11 mouse cellular contexts compared by ENCODE assay signal in the genomic region with DNA sequence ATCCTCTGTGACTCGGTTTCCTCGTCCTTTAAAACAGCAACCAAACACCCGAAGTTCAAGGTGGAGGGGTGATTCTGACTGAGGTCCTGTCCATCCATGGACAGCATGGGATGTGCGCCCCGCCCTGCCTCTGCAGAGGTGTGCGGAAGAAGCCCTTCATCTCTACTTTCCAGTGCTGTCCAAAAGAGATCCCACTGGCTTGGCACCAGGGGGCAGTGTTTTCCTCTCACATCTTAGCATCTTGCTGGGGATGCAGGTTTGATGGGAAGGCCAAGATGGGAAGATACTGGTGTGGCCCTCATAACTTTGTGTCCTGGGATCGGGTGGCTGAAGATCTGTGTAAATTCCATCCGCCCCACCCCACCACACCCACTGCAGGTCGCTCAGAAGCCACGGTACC. TPM values are rescaled to one million over a fixed set of nuclear protein-coding genes. Genes with fewer than 3 reads are reported as not detected.
A peak's percentile ranks its signal among the peaks of the same experiment; 100 is the strongest.
DNase-seq lines count a peak whose midpoint lies in the region; ATAC-seq and TF ChIP-seq lines count a peak whose summit lies in the region.
"Had no signal": no experiment of that assay in that cellular context is flagged by ENCODE, and none has a peak within 500 bp of the region (broad histone marks: within the 10 kb centered on the region; RNA-seq: fewer than 3 reads in every experiment).

No protein-coding gene starts in this region.

- peak; percentile 49 for DNase-seq in hindbrain, embryonic 11.5 days (ENCODE audit: low spot score)
- peak; percentile 54 for DNase-seq in thymus, postnatal 14 days
- DNase-seq in thymus, postnatal 0 days (ENCODE audit: low spot score) = no peak
- peak; percentile 47 for DNase-seq in brain, embryonic 14.5 days (ENCODE audit: low read depth)
- peak; percentile 65 for DNase-seq in lung, postnatal 14 days
- no peak for DNase-seq in midbrain, embryonic 10.5 days (ENCODE audit: low spot score)

- H3K36me3 ChIP-seq in hindbrain, embryonic 11.5 days (ENCODE audit: control insufficient read depth, insufficient read depth, low read length) = no peaks in the 10 kb centered on the region
- no peaks in the 10 kb centered on the region for H3K36me3 ChIP-seq in hindbrain, embryonic 12.5 days
- H3K36me3 ChIP-seq in midbrain, embryonic 10.5 days = no peaks in the 10 kb centered on the region
- H3K36me3 ChIP-seq: embryonic facial prominence, embryonic 12.5 days; liver, embryonic 15.5 days; stomach, embryonic 15.5 days had no signal

- no peak overlapping the region for H3K4me2 ChIP-seq in hindbrain, embryonic 11.5 days (replicated peaks; ENCODE audit: low read depth, low read length)
- no peak overlapping the region for H3K4me2 ChIP-seq in hindbrain, embryonic 12.5 days (replicated peaks)
- H3K4me2 ChIP-seq: embryonic facial prominence, embryonic 12.5 days; liver, embryonic 15.5 days; stomach, embryonic 15.5 days had no signal

- peak; percentile 73; the same call in 1 of the 2 replicates for TF ChIP-seq CTCF in brain, embryonic 14.5 days (IDR thresholded peaks at IDR 0.05; ENCODE audit: borderline replicate concordance, extremely low read depth, insufficient read depth, insufficient read length)

- H3K4me1 ChIP-seq in hindbrain, embryonic 11.5 days (replicated peaks; ENCODE audit: control insufficient read depth, insufficient read depth, low read length) = no peaks in the 10 kb centered on the region
- no peaks in the 10 kb centered on the region for H3K4me1 ChIP-seq in hindbrain, embryonic 12.5 days
- peaks cover 13% of the 10 kb centered on the region for H3K4me1 ChIP-seq in midbrain, embryonic 10.5 days
- H3K4me1 ChIP-seq: stomach, embryonic 15.5 days had no signal

- H3K27me3 ChIP-seq in hindbrain, embryonic 11.5 days (ENCODE audit: control insufficient read depth, insufficient read depth, low read length) = peaks cover 3% of the 10 kb centered on the region; the same call in 1 of the 2 replicates
- peaks cover 30% of the 10 kb centered on the region for H3K27me3 ChIP-seq in hindbrain, embryonic 12.5 days
- H3K27me3 ChIP-seq in midbrain, embryonic 10.5 days (ENCODE audit: low read depth, poor library complexity, severe bottlenecking) = peaks cover 65% of the 10 kb centered on the region
- H3K27me3 ChIP-seq: embryonic facial prominence, embryonic 12.5 days; stomach, embryonic 15.5 days had no signal

- TF ChIP-seq POLR2A in brain, embryonic 14.5 days (IDR thresholded peaks at IDR 0.05; ENCODE audit: borderline replicate concordance, extremely low read depth, insufficient read depth, insufficient read length, poor library complexity, severe bottlenecking) = no peak

- no peak overlapping the region for H3K27ac ChIP-seq in hindbrain, embryonic 11.5 days (ENCODE audit: low read depth, low read length)
- H3K27ac ChIP-seq in hindbrain, embryonic 12.5 days = no peak overlapping the region
- no peak overlapping the region for H3K27ac ChIP-seq in midbrain, embryonic 10.5 days (replicated peaks)
- H3K27ac ChIP-seq: liver, embryonic 15.5 days; stomach, embryonic 15.5 days had no signal

- ATAC-seq in hindbrain, embryonic 11.5 days (ENCODE audit: low FRiP score) = no peak
- no peak for ATAC-seq in hindbrain, embryonic 12.5 days (ENCODE audit: low FRiP score)
- ATAC-seq in inflammation-experienced regulatory T-cells, adult 6 months = no peak

- H3K9me3 ChIP-seq in hindbrain, embryonic 11.5 days (ENCODE audit: control insufficient read depth, low read length) = no peaks in the 10 kb centered on the region
- H3K9me3 ChIP-seq in hindbrain, embryonic 12.5 days (replicated peaks) = no peaks in the 10 kb centered on the region
- no peaks in the 10 kb centered on the region for H3K9me3 ChIP-seq in midbrain, embryonic 10.5 days (replicated peaks)
- H3K9me3 ChIP-seq: embryonic facial prominence, embryonic 12.5 days; liver, embryonic 15.5 days; stomach, embryonic 15.5 days had no signal

- 59% methylated on average over 10 of the region's 10 CpGs for WGBS in hindbrain, embryonic 11.5 days
- WGBS in hindbrain, embryonic 12.5 days = 61% methylated on average over 10 of the region's 10 CpGs
- 58% methylated on average over 10 of the region's 10 CpGs for WGBS in midbrain, embryonic 10.5 days

- no peak overlapping the region for H3K9ac ChIP-seq in hindbrain, embryonic 11.5 days (ENCODE audit: low read depth, low read length)
- H3K9ac ChIP-seq in hindbrain, embryonic 12.5 days = no peak overlapping the region
- H3K9ac ChIP-seq: embryonic facial prominence, embryonic 12.5 days; liver, embryonic 15.5 days; stomach, embryonic 15.5 days had no signal

- H3K4me3 ChIP-seq in hindbrain, embryonic 11.5 days (ENCODE audit: low read depth, low read length) = no peak overlapping the region
- H3K4me3 ChIP-seq in hindbrain, embryonic 12.5 days = no peak overlapping the region
- no peak overlapping the region for H3K4me3 ChIP-seq in midbrain, embryonic 10.5 days
- H3K4me3 ChIP-seq: embryonic facial prominence, embryonic 12.5 days; liver, embryonic 15.5 days; stomach, embryonic 15.5 days had no signal

RNA-seq across cellular contexts. Expression of a gene that starts 10.8 kb away (rescaled TPM):
- 0.48 and 1.3 TPM in 2 replicates for polyA plus RNA-seq in hindbrain, embryonic 11.5 days (2014; fragmentation: Nextera tagmentation; extraction: Ambion mirVana)
- 1.4 and 2.0 TPM in 2 replicates for polyA plus RNA-seq in hindbrain, embryonic 12.5 days (2016; fragmentation: Nextera tagmentation; extraction: Ambion mirVana)
- polyA plus RNA-seq in thymus, postnatal 0 days (2015; fragmentation: Nextera tagmentation; extraction: Ambion mirVana) = 1.9 and 2.3 TPM in 2 replicates
- polyA plus RNA-seq in brain, embryonic 14.5 days (2012; rRNA removed) = 1.2 and 2.1 TPM in 2 replicates
- polyA plus RNA-seq in midbrain, embryonic 10.5 days (2016; fragmentation: Nextera tagmentation; extraction: Ambion mirVana) = 1.1 and 1.2 TPM in 2 replicates
- 10 to 100 TPM; 19.0 to 23.8 (median 22.1) TPM for polyA plus RNA-seq in inflammation-experienced regulatory T-cells, adult 6 months (2017; shearing (Covaris generic))

RNA-seq across cellular contexts. Expression of a gene that starts 11.6 kb away (rescaled TPM):
- 0.09 TPM in 1 of 2 replicates, not detected in the other for polyA plus RNA-seq in hindbrain, embryonic 11.5 days (2014; fragmentation: Nextera tagmentation; extraction: Ambion mirVana)
- 0.06 TPM in 1 of 2 replicates, not detected in the other for polyA plus RNA-seq in hindbrain, embryonic 12.5 days (2016; fragmentation: Nextera tagmentation; extraction: Ambion mirVana)
- polyA plus RNA-seq in thymus, postnatal 0 days (2015; fragmentation: Nextera tagmentation; extraction: Ambion mirVana) = not detected in 2 replicates
- polyA plus RNA-seq in brain, embryonic 14.5 days (2012; rRNA removed) = 0.12 and 0.26 TPM in 2 replicates
- 0.15 TPM in 1 of 2 replicates, not detected in the other for polyA plus RNA-seq in midbrain, embryonic 10.5 days (2016; fragmentation: Nextera tagmentation; extraction: Ambion mirVana)
- polyA plus RNA-seq in inflammation-experienced regulatory T-cells, adult 6 months (2017; shearing (Covaris generic)) = 1 to 10 TPM in 1 of 3 experiments, under 1 TPM in 2; 0.40 to 1.5 (median 0.50) TPM
- polyA plus RNA-seq: liver, embryonic 15.5 days had no signal

RNA-seq across cellular contexts. Expression of a gene that starts 18.1 kb away (rescaled TPM):
- 99.1 and 105 TPM in 2 replicates for polyA plus RNA-seq in hindbrain, embryonic 11.5 days (2014; fragmentation: Nextera tagmentation; extraction: Ambion mirVana)
- 112 and 121 TPM in 2 replicates for polyA plus RNA-seq in hindbrain, embryonic 12.5 days (2016; fragmentation: Nextera tagmentation; extraction: Ambion mirVana)
- 26.4 and 30.8 TPM in 2 replicates for polyA plus RNA-seq in thymus, postnatal 0 days (2015; fragmentation: Nextera tagmentation; extraction: Ambion mirVana)
- polyA plus RNA-seq in brain, embryonic 14.5 days (2012; rRNA removed) = 33.1 and 40.4 TPM in 2 replicates
- polyA plus RNA-seq in midbrain, embryonic 10.5 days (2016; fragmentation: Nextera tagmentation; extraction: Ambion mirVana) = 87.0 and 89.3 TPM in 2 replicates
- polyA plus RNA-seq in inflammation-experienced regulatory T-cells, adult 6 months (2017; shearing (Covaris generic)) = 10 to 100 TPM in 1 of 3 experiments, 1 to 10 TPM in 2; 1.2 to 14.7 (median 2.5) TPM

RNA-seq across cellular contexts. Expression of a gene that starts 48.3 kb away (rescaled TPM):
- 15.1 and 15.2 TPM in 2 replicates for polyA plus RNA-seq in hindbrain, embryonic 11.5 days (2014; fragmentation: Nextera tagmentation; extraction: Ambion mirVana)
- polyA plus RNA-seq in hindbrain, embryonic 12.5 days (2016; fragmentation: Nextera tagmentation; extraction: Ambion mirVana) = 27.1 and 38.0 TPM in 2 replicates
- 23.4 and 29.9 TPM in 2 replicates for polyA plus RNA-seq in thymus, postnatal 0 days (2015; fragmentation: Nextera tagmentation; extraction: Ambion mirVana)
- polyA plus RNA-seq in brain, embryonic 14.5 days (2012; rRNA removed) = 6.0 and 8.6 TPM in 2 replicates
- 12.7 and 13.5 TPM in 2 replicates for polyA plus RNA-seq in midbrain, embryonic 10.5 days (2016; fragmentation: Nextera tagmentation; extraction: Ambion mirVana)
- polyA plus RNA-seq in inflammation-experienced regulatory T-cells, adult 6 months (2017; shearing (Covaris generic)) = 10 to 100 TPM; 24.0 to 29.1 (median 26.9) TPM

Comparison
In these comparisons a context has a peak if more than half of its experiments do, and no peak if none do; other contexts are left out.
1. DNase-seq: peak in hindbrain, embryonic 11.5 days (single experiment), thymus, postnatal 14 days (single experiment), brain, embryonic 14.5 days (single experiment) and lung, postnatal 14 days (single experiment); none in thymus, postnatal 0 days (single experiment) and midbrain, embryonic 10.5 days (single experiment).